Comparison of ENCODE assay signal across 13 mouse cellular contexts in genomic region chr14:75561577-75562331, GRCm38 (mm10). TPM values are rescaled to one million over a fixed set of nuclear protein-coding genes. Genes with fewer than 3 reads are reported as not detected.
DNase-seq lines count a peak whose midpoint lies in the region; ATAC-seq and TF ChIP-seq lines count a peak whose summit lies in the region.
"Had no signal": no experiment of that assay in that cellular context is flagged by ENCODE, and none has a peak within 500 bp of the region (broad histone marks: within the 10 kb centered on the region; RNA-seq: fewer than 3 reads in every experiment).

No protein-coding gene starts in this region.

- H3K4me1 ChIP-seq in hindbrain, postnatal 0 days (ENCODE audit: insufficient read depth, low read length): peaks cover 13% of the 10 kb centered on the region; the same call in 1 of the 2 replicates
- H3K4me1 ChIP-seq in hindbrain, embryonic 13.5 days (replicated peaks): peaks cover 29% of the 10 kb centered on the region

- peak; percentile 59 for DNase-seq in adrenal gland, postnatal 10 days
- DNase-seq in adrenal gland, postnatal 25 days: no peak
- DNase-seq in hindbrain, postnatal 0 days (ENCODE audit: low spot score): peak; percentile 42
- DNase-seq in thymus, postnatal 14 days: peak; percentile 6
- DNase-seq in thymus, postnatal 25 days: no peak
- DNase-seq: lung, adult 2 months; right cerebral cortex, adult 18-20 months had no signal

- no peaks in the 10 kb centered on the region for H3K27me3 ChIP-seq in hindbrain, postnatal 0 days (ENCODE audit: insufficient read depth, low read length)
- H3K27me3 ChIP-seq in hindbrain, embryonic 13.5 days: no peaks in the 10 kb centered on the region

- H3K27ac ChIP-seq in hindbrain, postnatal 0 days: no peak overlapping the region
- no peak overlapping the region for H3K27ac ChIP-seq in hindbrain, embryonic 13.5 days

- no peak overlapping the region for H3K4me2 ChIP-seq in hindbrain, postnatal 0 days (ENCODE audit: low read depth, low read length)
- no peak overlapping the region for H3K4me2 ChIP-seq in hindbrain, embryonic 13.5 days

- H3K9me3 ChIP-seq in hindbrain, postnatal 0 days (ENCODE audit: low read length): no peaks in the 10 kb centered on the region
- no peaks in the 10 kb centered on the region for H3K9me3 ChIP-seq in hindbrain, embryonic 13.5 days

- WGBS in hindbrain, postnatal 0 days: 40% methylated on average over 9 of the region's 9 CpGs
- 51% methylated on average over 9 of the region's 9 CpGs for WGBS in hindbrain, embryonic 13.5 days

- peak; percentile 56 for TF ChIP-seq CTCF in hindbrain, postnatal 0 days (IDR thresholded peaks at IDR 0.05; ENCODE audit: low read depth)

- no peak overlapping the region for H3K9ac ChIP-seq in hindbrain, postnatal 0 days (replicated peaks; ENCODE audit: low read length)
- H3K9ac ChIP-seq in hindbrain, embryonic 13.5 days: no peak overlapping the region

- ATAC-seq in hindbrain, postnatal 0 days: no peak
- ATAC-seq in hindbrain, embryonic 13.5 days (ENCODE audit: low FRiP score): no peak
- ATAC-seq in activated CD4-positive, CD25-positive, alpha-beta regulatory T cell, adult 4 months: no peak
- ATAC-seq in inflammation-experienced regulatory T-cells, adult 6 months: no peak
- ATAC-seq: intestine, embryonic 16.5 days had no signal

- H3K36me3 ChIP-seq in hindbrain, postnatal 0 days (ENCODE audit: insufficient read depth, low read length): no peaks in the 10 kb centered on the region
- H3K36me3 ChIP-seq in hindbrain, embryonic 13.5 days: no peaks in the 10 kb centered on the region

- no peak overlapping the region for H3K4me3 ChIP-seq in hindbrain, postnatal 0 days (ENCODE audit: low read length)
- H3K4me3 ChIP-seq in hindbrain, embryonic 13.5 days: no peak overlapping the region
- H3K4me3 ChIP-seq: myocyte had no signal

RNA-seq across cellular contexts. Expression of gene Spert, which starts 31.2 kb away (rescaled TPM):
- total RNA-seq in adrenal gland, postnatal 10 days (2021): not detected
- total RNA-seq in adrenal gland, postnatal 25 days (2021): not detected in 2 replicates
- total RNA-seq in hindbrain, postnatal 0 days (2014; rRNA removed): not detected in 2 replicates
- polyA plus RNA-seq in hindbrain, postnatal 0 days (2015; fragmentation: Nextera tagmentation; extraction: Ambion mirVana): not detected in 2 replicates
- polyA plus RNA-seq in hindbrain, embryonic 13.5 days (2015; fragmentation: Nextera tagmentation; extraction: Ambion mirVana): not detected in 2 replicates
- polyA plus RNA-seq in activated CD4-positive, CD25-positive, alpha-beta regulatory T cell, adult 4 months (2017; shearing (Covaris generic)): not detected
- polyA plus RNA-seq in inflammation-experienced regulatory T-cells, adult 6 months (2017; shearing (Covaris generic)): not detected
- total RNA-seq: common myeloid progenitor, adult 5-6 weeks had no signal
- polyA plus RNA-seq: intestine, embryonic 16.5 days; lung, adult 2 months; myocyte had no signal

Comparison
In these comparisons a context has a peak if more than half of its experiments do, and no peak if none do; other contexts are left out.
1. DNase-seq: peak in adrenal gland, postnatal 10 days (single experiment), hindbrain, postnatal 0 days (single experiment) and thymus, postnatal 14 days (single experiment); none in adrenal gland, postnatal 25 days (single experiment) and thymus, postnatal 25 days (single experiment).